Mouse (Mus musculus) brain, embryonic 14.5 days (tissue): ENCODE measurements around the gene Fhl2.

ENCODE experiments used
- CTCF ChIP-seq: fragments of 200-500 bp; IDR thresholded peaks from 2 replicates; pipeline ENCODE4 v1.5.1; 2012; ENCODE audit warnings: inconsistent platforms, mild to moderate bottlenecking, moderate library complexity, borderline replicate concordance; ENCODE audit not compliant: insufficient read depth, insufficient read length; ENCODE audit errors: extremely low read depth
- POLR2A ChIP-seq: fragments of 200-500 bp; IDR thresholded peaks from 2 replicates; pipeline ENCODE4 v1.6.1; 2012; ENCODE audit warnings: mild to moderate bottlenecking, inconsistent platforms, borderline replicate concordance; ENCODE audit not compliant: poor library complexity, insufficient read depth, insufficient read length, severe bottlenecking; ENCODE audit errors: extremely low read depth

GRCm38 (mm10) chr1:43199210-43199866, 2.6 kb upstream of the Fhl2 start:
- TF ChIP-seq CTCF (no peak), POLR2A (no peak)
